Mouse (Mus musculus): ENCODE measurements around the gene Polr1d.

Polr1d gene

GRCm38 (mm10) chr5:147154806-147155371 lies 78.0 kb downstream of the Polr1d start:
- no peak for DNase-seq

GRCm38 (mm10) chr5:147155449-147156133 lies 78.7 kb downstream of the Polr1d start:
- no peak for DNase-seq

- no peak for DNase-seq
Measured at GRCm38 (mm10) chr5:147156376-147156775, 79.5 kb downstream of the Polr1d start.

- no peak for DNase-seq
Measured at GRCm38 (mm10) chr5:147157441-147157840, 80.6 kb downstream of the Polr1d start.

- DNase-seq: no peak
Measured at GRCm38 (mm10) chr5:147159320-147159719, 82.5 kb downstream of the Polr1d start.

GRCm38 (mm10) chr5:147159792-147160191 lies 82.9 kb downstream of the Polr1d start:
- no peak for DNase-seq
